Comparison of ENCODE assay signal across 8 mouse cellular contexts in genomic region chr3:96065754-96066375, GRCm38 (mm10). TPM values are rescaled to one million over a fixed set of nuclear protein-coding genes. Genes with fewer than 3 reads are reported as not detected.
A peak's percentile ranks its signal among the peaks of the same experiment; 100 is the strongest.
DNase-seq lines count a peak whose midpoint lies in the region; ATAC-seq and TF ChIP-seq lines count a peak whose summit lies in the region.

No protein-coding gene starts in this region.

- H3K4me1 ChIP-seq in heart, embryonic 10.5 days = no peaks in the 10 kb centered on the region; the same call in 1 of the 2 replicates
- no peaks in the 10 kb centered on the region for H3K4me1 ChIP-seq in limb, embryonic 12.5 days (replicated peaks)

- peak overlapping the region; percentile 20 for H3K4me2 ChIP-seq in limb, embryonic 12.5 days
- H3K4me2 ChIP-seq in myocyte (ENCODE audit: low read depth) = peak overlapping the region; percentile 66

- 30% methylated on average over 20 of the region's 20 CpGs for WGBS in heart, embryonic 10.5 days
- WGBS in limb, embryonic 12.5 days = 48% methylated on average over 20 of the region's 20 CpGs

- no peak overlapping the region for H3ac ChIP-seq in myocyte (ENCODE audit: control insufficient read depth, insufficient read length)

- H3K27ac ChIP-seq in heart, embryonic 10.5 days = no peak overlapping the region
- H3K27ac ChIP-seq in limb, embryonic 12.5 days = no peak overlapping the region

- H3K79me2 ChIP-seq in myocyte (ENCODE audit: control insufficient read depth, insufficient read depth) = no peaks in the 10 kb centered on the region

- no peaks in the 10 kb centered on the region for H3K9me3 ChIP-seq in heart, embryonic 10.5 days
- no peaks in the 10 kb centered on the region for H3K9me3 ChIP-seq in limb, embryonic 12.5 days

- DNase-seq in adrenal gland, adult 8-10 months = peak; percentile 23
- peak; percentile 60 for DNase-seq in embryo, embryonic 9.5 days (ENCODE audit: extremely low spot score)
- peak; percentile 77 for DNase-seq in heart, embryonic 10.5 days (ENCODE audit: low spot score)
- DNase-seq in kidney, adult 9 months = peak; percentile 83

- no peak overlapping the region for H3K9ac ChIP-seq in limb, embryonic 12.5 days (replicated peaks)

- TF ChIP-seq POLR2A in myocyte (IDR thresholded peaks at IDR 0.05; ENCODE audit: insufficient read length, low read depth) = no peak

- H3K4me3 ChIP-seq in heart, embryonic 10.5 days = 0 out of 2 replicates have a peak overlapping the region, but pooled peaks have one; percentile 18
- no peak overlapping the region for H3K4me3 ChIP-seq in limb, embryonic 12.5 days (replicated peaks)
- peak overlapping the region; percentile 8 for H3K4me3 ChIP-seq in myocyte

- peak; percentile 43 for ATAC-seq in CD4-positive, CD25-positive, alpha-beta regulatory T cell, adult 4 months
- ATAC-seq in limb, embryonic 12.5 days (ENCODE audit: insufficient number of reproducible peaks, insufficient read depth, low FRiP score, low TSS enrichment, low read depth) = no peak
- ATAC-seq in erythroid progenitor cell, adult 5-6 weeks (replicated peaks; ENCODE audit: low FRiP score, poor library complexity, severe bottlenecking) = no peak

- H3K27me3 ChIP-seq in heart, embryonic 10.5 days (ENCODE audit: insufficient read depth, poor library complexity, severe bottlenecking) = no peaks in the 10 kb centered on the region
- H3K27me3 ChIP-seq in limb, embryonic 12.5 days = no peaks in the 10 kb centered on the region
- H3K27me3 ChIP-seq in myocyte (ENCODE audit: control insufficient read depth, insufficient read depth, insufficient read length) = no peaks in the 10 kb centered on the region

- H3K36me3 ChIP-seq in heart, embryonic 10.5 days = no peaks in the 10 kb centered on the region
- no peaks in the 10 kb centered on the region for H3K36me3 ChIP-seq in limb, embryonic 12.5 days
- no peaks in the 10 kb centered on the region for H3K36me3 ChIP-seq in myocyte (ENCODE audit: control insufficient read depth, insufficient read depth)

TF ChIP-seq in myocyte, 11 proteins besides CTCF, POLR2A, EP300 and RAD21:
- TF ChIP-seq SRF (IDR thresholded peaks at IDR 0.05; ENCODE audit: control insufficient read depth, insufficient read length, low read depth) (no peak), TCF3 (IDR thresholded peaks at IDR 0.05; ENCODE audit: insufficient read length, low read depth) (no peak)

RNA-seq across cellular contexts. Expression of gene Vps45, which starts 7.6 kb away (rescaled TPM):
- 10 to 100 TPM; 22.2 to 24.3 TPM for polyA plus RNA-seq in CD4-positive, CD25-positive, alpha-beta regulatory T cell, adult 4 months (2017; shearing (Covaris generic))
- total RNA-seq in adrenal gland, adult 8-10 months (2022) = 10 to 100 TPM; 29.7 to 49.0 (median 34.9) TPM
- polyA plus RNA-seq in heart, embryonic 10.5 days (2016; fragmentation: Nextera tagmentation; extraction: Ambion mirVana) = 26.1 and 30.6 TPM in 2 replicates
- 36.5 and 38.9 TPM in 2 replicates for polyA plus RNA-seq in limb, embryonic 12.5 days (2016; fragmentation: Nextera tagmentation; extraction: Ambion mirVana)
- polyA plus RNA-seq in myocyte (2012; fragmentation: generic; extraction: Trizol) = 22.0 TPM
- 9.0 and 32.3 TPM in 2 replicates for total RNA-seq in erythroid progenitor cell, adult 5-6 weeks (2015; ENCODE audit: low replicate concordance)
- 8.2 and 34.4 TPM in 2 replicates for total RNA-seq in erythroid progenitor cell, adult 5-6 weeks (2017; ENCODE audit: low replicate concordance)

RNA-seq across cellular contexts. Expression of gene Otud7b, which starts 38.5 kb away (rescaled TPM):
- 10 to 100 TPM in 1 of 2 experiments, 1 to 10 TPM in 1; 9.1 to 13.3 TPM for polyA plus RNA-seq in CD4-positive, CD25-positive, alpha-beta regulatory T cell, adult 4 months (2017; shearing (Covaris generic))
- total RNA-seq in adrenal gland, adult 8-10 months (2022) = 10 to 100 TPM; 37.8 to 55.2 (median 47.2) TPM
- 15.2 and 16.1 TPM in 2 replicates for polyA plus RNA-seq in heart, embryonic 10.5 days (2016; fragmentation: Nextera tagmentation; extraction: Ambion mirVana)
- 18.7 and 23.3 TPM in 2 replicates for polyA plus RNA-seq in limb, embryonic 12.5 days (2016; fragmentation: Nextera tagmentation; extraction: Ambion mirVana)
- polyA plus RNA-seq in myocyte (2012; fragmentation: generic; extraction: Trizol) = 16.4 TPM
- total RNA-seq in erythroid progenitor cell, adult 5-6 weeks (2015; ENCODE audit: low replicate concordance) = 4.6 and 9.4 TPM in 2 replicates
- total RNA-seq in erythroid progenitor cell, adult 5-6 weeks (2017; ENCODE audit: low replicate concordance) = 28.5 and 37.6 TPM in 2 replicates

Comparison
In these comparisons a context has a peak if more than half of its experiments do, and no peak if none do; other contexts are left out.
1. DNase-seq: peak in every context shown above with its lines; median percentile 83 in kidney, adult 9 months; 77 in heart, embryonic 10.5 days; 60 in embryo, embryonic 9.5 days; 23 in adrenal gland, adult 8-10 months.